Mouse (Mus musculus): ENCODE measurements around the gene Eef1a2. TPM values are rescaled to one million over a fixed set of nuclear protein-coding genes. Genes with fewer than 3 reads are reported as not detected.

Eef1a2 gene
- total RNA-seq, 2 experiments from 2014 or later, result 1,380 to 1,388 TPM

DNA sequence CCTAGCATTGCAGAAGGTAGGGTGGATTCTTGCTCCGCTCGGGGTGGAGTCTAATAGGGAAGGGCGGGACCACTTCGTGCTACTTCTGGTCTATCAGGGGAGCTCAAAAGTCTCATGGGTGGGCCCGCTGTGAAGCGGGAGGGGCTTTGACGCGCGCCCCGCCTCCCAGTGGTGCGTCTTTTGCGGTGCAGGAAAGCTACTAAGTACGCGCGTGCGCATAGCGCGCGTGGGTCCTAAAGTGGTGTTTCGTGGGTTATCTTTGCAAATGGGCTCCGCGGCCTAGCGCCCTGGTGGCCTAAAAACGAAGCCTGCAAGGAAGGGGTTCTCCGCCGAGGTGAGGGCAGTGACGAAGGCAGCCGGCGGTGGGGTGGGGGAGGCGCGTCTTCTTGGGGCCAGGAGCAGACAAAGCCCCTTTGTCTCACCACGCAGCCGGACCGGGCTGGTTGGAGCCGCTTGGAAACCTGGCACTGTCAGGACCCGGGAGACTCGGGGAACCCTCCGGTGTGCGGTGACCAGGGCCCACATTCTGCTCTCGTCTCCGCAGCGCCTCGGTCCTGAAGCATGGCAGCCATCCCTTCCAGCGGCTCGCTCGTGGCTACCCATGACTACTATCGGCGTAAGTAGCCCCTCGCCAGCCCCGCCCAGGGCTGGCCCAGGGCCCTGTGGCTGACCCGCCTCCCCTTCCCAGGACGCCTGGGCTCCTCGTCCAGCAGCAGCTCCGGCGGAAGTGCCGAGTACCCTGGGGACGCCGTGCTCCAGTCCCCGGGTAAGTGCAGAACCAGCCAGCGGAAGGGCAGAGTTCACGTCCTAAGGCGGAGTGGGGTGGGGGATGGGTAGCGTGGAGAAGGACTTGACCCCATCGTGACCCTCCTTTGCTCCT is 30.5 kb upstream of the Eef1a2 start, which contains the start of gene Ppdpf:
Gene Ppdpf, plus strand, starts transcription at position 127 of the 880 bp plus-strand sequence.
- H3K4me3 ChIP-seq, result peak within 1 kb of the TSS; percentile 60
- peak within 1 kb of the TSS; percentile 96 for H3K27ac ChIP-seq
- DNase-seq (ENCODE audit: extremely low spot score in 1 of 2, low spot score in 2 of 2), result peak; percentile 90 to 92
- intact Hi-C loops (cut with DNase I), result loop anchor here (1.0 to 5.0 kb wide), 5 partner anchors 31 to 410 kb away; partner anchors contain the start of genes Eef1a2, Rtel1 and Samd10
- TF ChIP-seq CTCF (IDR thresholded peaks at IDR 0.05), result peak; percentile 21

- peak; percentile 99 for TF ChIP-seq CTCF (IDR thresholded peaks at IDR 0.05)
- intact Hi-C loops (cut with DNase I), result loop anchor here (1.0 to 5.0 kb wide), 6 partner anchors 30 to 411 kb away; partner anchors contain the start of genes Eef1a2, Rtel1 and Samd10
- H3K4me3 ChIP-seq, result peak overlapping the region; percentile 60
- DNase-seq (ENCODE audit: extremely low spot score in 1 of 2, low spot score in 2 of 2), result peak; percentile 86
- H3K27ac ChIP-seq, result peak overlapping the region; percentile 96
Observed at GRCm38 (mm10) chr2:181186635-181187034, 29.8 kb upstream of the Eef1a2 start.

DNA sequence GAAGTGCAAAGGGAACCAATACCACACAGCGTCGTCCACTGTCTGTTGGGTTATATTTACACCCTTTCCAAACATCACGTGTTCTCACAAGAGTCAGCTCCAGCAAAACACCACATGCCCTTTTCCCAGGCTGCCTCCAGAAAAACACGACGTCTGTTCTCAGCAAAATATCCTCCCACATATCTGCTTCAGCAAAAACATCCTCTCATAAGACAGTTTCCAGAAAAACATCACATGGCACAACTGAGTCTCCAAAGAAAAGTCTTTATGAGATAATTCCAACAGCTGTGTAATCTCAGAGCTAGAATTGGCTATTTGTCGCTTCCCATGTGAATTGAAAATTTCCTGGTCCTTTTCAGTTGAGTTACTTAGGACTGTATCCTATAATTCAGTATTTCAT is 24.1 kb upstream of the Eef1a2 start:
- Histone ChIP-seq H3K27ac (no peak overlapping the region; the same call in 1 of the 2 replicates), H3K4me3 (no peak overlapping the region)
- TF ChIP-seq CTCF (IDR thresholded peaks at IDR 0.05), result no peak
- DNase-seq (ENCODE audit: extremely low spot score in 1 of 2, low spot score in 2 of 2), result no peak
- intact Hi-C loops (cut with DNase I), result no loop called here

GRCm38 (mm10) chr2:181178471-181178870 is 21.7 kb upstream of the Eef1a2 start:
- no peak for TF ChIP-seq CTCF (IDR thresholded peaks at IDR 0.05)
- intact Hi-C loops (cut with DNase I), result no loop called here
- Histone ChIP-seq H3K4me3 (no peak overlapping the region), H3K27ac (no peak overlapping the region)
- DNase-seq (ENCODE audit: extremely low spot score in 1 of 2, low spot score in 2 of 2), result no peak

- intact Hi-C loops (cut with DNase I), result no loop called here
- TF ChIP-seq CTCF (IDR thresholded peaks at IDR 0.05), result no peak
- Histone ChIP-seq H3K4me3 (no peak overlapping the region), H3K27ac (no peak overlapping the region)
- DNase-seq (ENCODE audit: extremely low spot score in 1 of 2, low spot score in 2 of 2), result no peak
Observed at GRCm38 (mm10) chr2:181178015-181178414, 21.2 kb upstream of the Eef1a2 start.

- Histone ChIP-seq H3K27ac (peak overlapping the region; percentile 19; the same call in 1 of the 2 replicates), H3K4me3 (no peak overlapping the region)
- no peak for DNase-seq (ENCODE audit: extremely low spot score in 1 of 2, low spot score in 2 of 2)
- intact Hi-C loops (cut with DNase I), result loop anchor here (2.0 kb wide), 1 partner anchor 18 kb away; the partner anchor contains the start of gene Eef1a2
- no peak for TF ChIP-seq CTCF (IDR thresholded peaks at IDR 0.05)
Observed at GRCm38 (mm10) chr2:181174646-181175045, 17.8 kb upstream of the Eef1a2 start.

- intact Hi-C loops (cut with DNase I), result no loop called here
- no peak overlapping the region for H3K27ac ChIP-seq
- no peak for DNase-seq (ENCODE audit: extremely low spot score in 1 of 2, low spot score in 2 of 2)
- TF ChIP-seq CTCF (IDR thresholded peaks at IDR 0.05), result no peak
- H3K4me3 ChIP-seq, result no peak overlapping the region
Observed at GRCm38 (mm10) chr2:181166469-181166868, 9.7 kb upstream of the Eef1a2 start.

- no peak; the same call in none of the 2 replicates for TF ChIP-seq CTCF (IDR thresholded peaks at IDR 0.05)
- DNase-seq (ENCODE audit: extremely low spot score in 1 of 2, low spot score in 2 of 2), result no peak
- Histone ChIP-seq H3K27ac (no peak overlapping the region), H3K4me3 (no peak overlapping the region)
- intact Hi-C loops (cut with DNase I), result no loop called here
Observed at GRCm38 (mm10) chr2:181160821-181161220, 4.0 kb upstream of the Eef1a2 start.

GRCm38 (mm10) chr2:181159771-181160170 is 3.0 kb upstream of the Eef1a2 start:
- intact Hi-C loops (cut with DNase I), result no loop called here
- no peak for TF ChIP-seq CTCF (IDR thresholded peaks at IDR 0.05)

GRCm38 (mm10) chr2:181159091-181159514 is 2.3 kb upstream of the Eef1a2 start:
- no peak for TF ChIP-seq CTCF (IDR thresholded peaks at IDR 0.05)
- Histone ChIP-seq H3K27ac (peak overlapping the region; percentile 99), H3K4me3 (no peak overlapping the region; the same call in 1 of the 2 replicates)
- intact Hi-C loops (cut with DNase I), result no loop called here
- peak; percentile 66 to 74 for DNase-seq (ENCODE audit: extremely low spot score in 1 of 2, low spot score in 2 of 2)

More at GRCm38 (mm10) chr2:181159771-181160170, 3.0 kb upstream of the Eef1a2 start:
- peak; percentile 58 to 78 for DNase-seq (ENCODE audit: extremely low spot score in 1 of 2, low spot score in 2 of 2)
- peak overlapping the region; percentile 99 for H3K27ac ChIP-seq
- peak overlapping the region; percentile 13; the same call in 1 of the 2 replicates for H3K4me3 ChIP-seq

GRCm38 (mm10) chr2:181158471-181158870 is 1.7 kb upstream of the Eef1a2 start:
- peak overlapping the region; percentile 99 for H3K27ac ChIP-seq
- no peak for TF ChIP-seq CTCF (IDR thresholded peaks at IDR 0.05)
- no peak for DNase-seq (ENCODE audit: extremely low spot score in 1 of 2, low spot score in 2 of 2)
- H3K4me3 ChIP-seq, result no peak overlapping the region
- intact Hi-C loops (cut with DNase I), result no loop called here

DNA sequence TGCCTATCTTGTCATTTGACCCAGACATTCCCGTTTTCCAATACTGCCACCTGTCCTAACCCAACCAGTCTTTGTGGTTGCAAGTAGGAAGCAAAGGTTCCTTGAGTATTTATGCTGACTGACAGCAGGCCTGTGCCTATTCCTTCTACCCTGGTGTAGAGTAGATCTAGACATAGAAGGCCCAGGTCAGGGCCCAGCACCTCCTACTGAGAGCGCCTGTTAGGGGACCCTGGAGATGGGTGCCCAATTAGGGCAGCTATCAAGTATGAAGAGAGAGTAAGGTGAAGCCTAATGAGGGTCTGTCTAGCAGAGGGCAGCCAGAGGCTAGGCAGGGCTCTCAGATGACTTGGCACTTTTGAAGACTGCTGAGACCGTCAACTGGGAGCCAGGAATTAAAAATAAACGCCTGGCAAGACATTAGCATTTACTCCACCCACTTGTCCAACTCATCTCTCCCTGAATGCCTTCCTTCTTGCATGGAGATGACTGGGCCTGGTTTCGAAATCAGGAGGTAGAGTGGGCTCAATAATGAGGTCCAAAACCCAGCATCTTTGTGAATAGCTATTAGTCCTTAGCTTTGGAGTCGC is 995 bp upstream of the Eef1a2 start:
- intact Hi-C loops (cut with DNase I), result loop anchor here (2.0 kb wide), 2 partner anchors 17 to 29 kb away; partner anchors contain the start of gene Ppdpf
- DNase-seq (ENCODE audit: extremely low spot score in 1 of 2, low spot score in 2 of 2), result no peak
- Histone ChIP-seq H3K4me3 (no peak overlapping the region; the same call in 1 of the 2 replicates), H3K27ac (peak overlapping the region; percentile 99)
- TF ChIP-seq CTCF (IDR thresholded peaks at IDR 0.05), result no peak

Measured in left cerebral cortex, adult 2 months (tissue).